Mouse (Mus musculus): ENCODE results near the gene Gm7029.
A peak's percentile ranks its signal among the peaks of the same experiment; 100 is the strongest.
"Not testable (repeated sequence)": the region's sequence is repeated elsewhere in the genome, so short reads cannot be mapped to it uniquely, and the experiment has no call there.

Gm7029 gene

DNA sequence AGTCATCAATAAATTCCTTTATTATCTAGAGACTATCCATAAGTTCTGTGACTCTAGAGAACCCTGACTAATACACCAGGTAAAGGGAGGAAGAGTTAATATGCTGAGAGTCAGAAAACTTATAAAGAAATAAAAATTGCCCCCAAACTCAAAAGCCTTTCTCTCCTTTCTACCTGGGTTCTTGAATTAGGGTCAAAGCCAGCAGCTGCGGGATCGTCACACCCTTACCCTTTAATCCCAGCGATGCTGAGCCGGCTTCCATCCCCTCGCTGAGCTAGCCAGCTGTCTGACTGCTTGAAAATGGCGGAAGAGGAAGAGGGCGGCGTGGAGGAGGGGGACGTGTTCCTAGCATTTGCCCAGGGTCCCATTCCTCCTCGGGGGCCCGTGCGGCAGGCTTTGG is at the start of gene Gm7029:
TSS of gene Gm7029 (plus strand) at position 301 of the 400 bp plus-strand sequence.
- DNase-seq, result not testable (repeated sequence)

DNA sequence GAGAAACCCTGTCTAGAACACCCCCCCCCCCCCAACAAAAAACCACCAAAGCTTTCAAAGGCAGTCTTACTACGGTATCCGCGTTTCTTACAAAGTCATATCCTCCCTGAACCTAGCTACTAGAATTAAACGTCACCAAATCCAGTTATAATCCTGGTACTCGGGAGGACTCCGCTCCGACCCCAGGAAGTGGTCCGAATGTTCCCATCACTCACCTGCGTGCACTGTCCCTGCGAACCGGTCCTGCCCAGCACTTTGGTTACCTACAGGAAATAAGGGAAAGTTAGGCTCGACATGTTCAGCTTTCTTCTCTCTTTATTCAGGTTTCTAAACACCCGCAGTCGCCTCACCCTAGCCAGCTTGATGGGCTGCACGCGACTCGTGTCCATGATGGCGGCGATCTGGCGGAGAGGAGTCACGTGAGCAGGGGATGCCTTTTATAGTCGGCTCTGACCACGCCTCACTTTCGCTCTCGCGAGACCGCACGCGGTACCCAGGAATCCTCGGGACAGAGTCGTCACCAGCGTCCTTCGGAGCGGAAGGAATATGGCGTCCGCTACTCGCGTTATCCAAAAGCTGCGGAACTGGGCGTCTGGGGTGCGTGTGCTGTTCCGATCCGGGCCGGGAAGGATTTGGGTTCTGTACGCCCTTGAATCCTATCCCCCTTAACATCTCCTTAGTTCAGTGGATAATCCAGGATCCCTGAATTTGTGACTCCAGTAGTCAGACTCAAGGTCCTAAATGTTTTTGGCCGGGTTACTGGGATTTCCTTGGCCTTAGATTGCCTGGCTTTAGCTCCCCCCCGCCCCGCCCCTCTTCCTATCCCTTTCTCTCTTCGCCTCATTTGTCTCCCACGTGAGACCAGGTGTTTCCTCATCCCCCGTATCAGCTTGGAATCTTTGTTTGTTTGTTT is 49.3 kb upstream of the Gm7029 start, which contains the start of the genes Rps28 and Ndufa7:
TSS of gene Rps28 (minus strand) at position 479 of the 913 bp plus-strand sequence.
TSS of gene Ndufa7 (plus strand) at position 489 of the 913 bp plus-strand sequence.
- DNase-seq, result peak; percentile 95

DNA sequence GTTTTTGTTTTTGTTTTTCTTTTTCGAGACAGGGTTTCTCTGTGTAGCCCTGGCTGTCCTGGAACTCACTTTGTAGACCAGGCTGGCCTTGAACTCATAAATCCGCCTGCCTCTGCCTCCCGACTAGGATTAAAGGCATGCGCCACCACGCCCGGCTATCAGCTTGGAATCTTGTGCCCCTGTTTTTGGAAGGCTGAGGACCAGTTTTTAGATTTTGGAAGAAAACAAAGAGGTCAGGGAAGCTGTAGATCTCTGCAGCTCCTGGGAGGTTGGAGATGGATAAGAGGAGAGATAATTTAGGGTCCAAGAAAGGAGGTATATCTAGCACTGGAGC is 48.7 kb upstream of the Gm7029 start:
- not testable (repeated sequence) for DNase-seq

DNA sequence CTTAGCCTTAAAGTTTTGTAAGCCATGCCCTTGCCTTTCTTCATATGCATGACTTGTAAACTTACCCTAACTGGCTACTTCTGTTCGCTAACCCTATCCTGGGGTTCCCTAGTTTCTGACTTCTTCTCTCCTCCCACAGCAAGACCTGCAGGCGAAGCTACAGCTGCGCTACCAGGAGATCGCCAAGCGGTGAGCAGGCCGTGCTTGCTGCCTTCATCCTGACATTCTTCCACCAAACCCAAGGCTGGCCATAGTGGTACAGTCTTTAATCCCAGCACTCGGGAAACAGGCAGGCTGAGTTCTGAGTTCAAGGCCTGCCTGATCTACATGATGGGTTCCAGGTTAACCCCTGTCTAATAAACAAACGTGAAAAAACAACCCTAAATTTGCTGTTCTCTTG is 48.2 kb upstream of the Gm7029 start:
- no peak for DNase-seq

DNA sequence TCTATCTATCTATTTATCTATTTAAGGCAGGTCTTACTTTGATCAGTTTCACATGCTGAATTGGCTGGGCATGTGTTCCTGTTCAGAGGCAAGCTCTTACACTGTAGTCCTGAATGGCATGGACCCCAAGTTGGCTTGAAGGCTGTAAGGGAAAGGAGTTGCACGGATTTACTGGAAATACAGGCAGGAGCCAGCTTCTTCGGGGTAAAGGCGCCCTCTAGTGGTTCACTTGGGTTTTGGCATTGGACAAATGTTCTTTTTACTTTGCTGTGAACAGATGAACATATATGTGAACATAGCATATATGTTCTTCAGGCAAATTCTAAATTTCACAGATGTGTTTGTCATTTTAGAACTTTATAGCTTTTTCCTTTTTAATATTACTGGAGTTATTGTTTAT is 46.8 kb upstream of the Gm7029 start:
- peak; percentile 57 for DNase-seq

DNA sequence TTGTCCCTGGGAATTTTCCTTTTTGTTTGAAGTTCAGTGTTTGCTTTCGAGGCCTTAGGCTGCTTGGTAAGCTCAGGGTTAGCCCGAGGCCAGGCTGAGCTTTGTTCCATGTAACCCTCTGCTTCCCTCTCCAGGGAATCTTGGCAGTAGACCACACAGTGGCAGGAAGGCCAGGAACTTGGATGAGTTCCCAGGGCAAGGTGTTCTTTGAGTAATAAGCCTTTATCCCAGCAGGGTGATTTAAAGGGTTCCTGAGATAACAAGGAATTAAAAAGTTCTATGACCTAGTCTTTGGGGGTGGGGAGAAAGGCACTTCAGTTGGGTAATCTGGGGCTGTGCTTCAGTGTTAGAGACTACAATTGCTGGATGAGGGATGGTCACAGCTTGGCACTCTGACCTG is 44.7 kb upstream of the Gm7029 start:
- DNase-seq, result peak; percentile 90

DNA sequence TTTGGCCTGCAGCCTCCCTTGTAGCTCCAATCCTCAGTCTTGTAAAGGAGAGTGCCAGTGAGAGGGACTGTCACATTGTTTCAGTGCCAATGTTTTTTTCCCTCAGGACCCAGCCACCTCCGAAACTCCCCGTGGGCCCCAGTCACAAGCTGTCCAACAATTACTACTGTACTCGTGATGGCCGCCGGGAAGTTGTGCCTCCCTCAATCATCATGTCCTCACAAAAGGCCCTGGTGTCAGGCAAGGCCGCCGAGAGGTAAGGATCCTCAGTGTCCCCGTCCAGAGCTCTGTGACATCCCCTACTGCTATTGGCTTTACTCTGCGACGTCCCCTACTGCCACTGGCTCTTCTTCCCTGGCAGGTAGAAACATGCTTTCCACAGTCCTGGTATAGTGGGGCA is 44.1 kb upstream of the Gm7029 start:
- no peak for DNase-seq

DNA sequence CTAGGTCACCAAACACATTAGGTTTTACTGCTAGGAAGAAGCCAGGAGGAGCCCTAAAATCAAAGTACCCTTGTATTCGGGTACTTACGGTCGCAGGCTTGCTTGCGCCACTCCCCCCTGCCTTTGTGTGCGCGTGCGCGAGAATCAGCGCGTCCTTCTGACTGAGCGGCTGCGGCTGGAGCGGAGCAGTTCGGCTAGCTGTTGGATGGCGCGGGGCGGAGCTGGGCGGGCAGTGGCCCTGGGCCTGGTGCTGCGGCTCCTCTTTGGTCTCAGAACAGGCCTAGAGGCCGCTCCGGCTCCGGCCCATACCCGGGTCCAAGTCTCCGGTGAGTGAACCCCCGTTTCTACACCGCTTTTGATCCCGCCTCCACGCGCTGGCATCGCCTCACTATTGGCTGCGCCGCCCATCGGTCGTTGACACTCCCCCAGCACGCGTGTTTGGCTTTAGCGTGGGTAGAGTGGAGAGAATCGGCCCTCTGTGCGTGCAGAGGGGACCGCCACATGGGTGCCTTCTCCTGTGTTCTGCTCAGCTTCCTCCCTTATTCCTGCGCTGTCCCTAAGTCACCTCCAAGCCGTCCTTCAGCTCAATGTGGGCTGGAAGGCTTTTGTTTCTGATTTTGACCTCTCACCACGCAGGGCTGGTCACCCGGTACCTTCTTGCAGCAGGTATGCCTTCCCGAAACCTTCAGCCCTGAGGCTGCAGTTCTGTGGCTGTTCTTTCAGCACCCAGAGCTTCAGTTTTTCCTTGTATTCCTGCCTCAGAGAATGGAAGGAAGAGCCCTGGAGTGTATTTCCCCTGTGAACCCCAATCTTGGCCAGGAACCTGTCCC is 30.5 kb upstream of the Gm7029 start, which contains the start of gene Cd320:
TSS of gene Cd320 (plus strand) at position 126 of the 830 bp plus-strand sequence.
- peak; percentile 93 for DNase-seq

DNA sequence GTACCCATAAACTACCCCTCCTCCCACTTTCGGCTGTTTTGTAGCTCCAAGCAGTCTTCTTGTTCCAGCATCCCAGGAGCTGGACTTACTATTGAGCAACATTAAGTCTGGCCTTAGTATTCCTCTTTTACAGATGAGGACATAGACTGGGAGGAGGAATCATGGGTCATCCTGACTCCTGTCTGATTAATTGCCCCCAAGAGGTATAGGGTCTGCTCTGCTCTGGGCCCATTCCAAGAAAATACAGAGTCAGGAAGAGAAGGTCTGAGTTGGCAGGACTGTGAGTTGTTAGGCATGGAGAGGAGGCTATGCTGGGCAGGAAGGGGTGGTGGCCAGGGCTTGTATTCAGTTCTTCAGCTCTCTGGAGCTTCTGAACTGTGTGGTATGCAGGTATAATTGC is 29.4 kb upstream of the Gm7029 start:
- no peak for DNase-seq

DNA sequence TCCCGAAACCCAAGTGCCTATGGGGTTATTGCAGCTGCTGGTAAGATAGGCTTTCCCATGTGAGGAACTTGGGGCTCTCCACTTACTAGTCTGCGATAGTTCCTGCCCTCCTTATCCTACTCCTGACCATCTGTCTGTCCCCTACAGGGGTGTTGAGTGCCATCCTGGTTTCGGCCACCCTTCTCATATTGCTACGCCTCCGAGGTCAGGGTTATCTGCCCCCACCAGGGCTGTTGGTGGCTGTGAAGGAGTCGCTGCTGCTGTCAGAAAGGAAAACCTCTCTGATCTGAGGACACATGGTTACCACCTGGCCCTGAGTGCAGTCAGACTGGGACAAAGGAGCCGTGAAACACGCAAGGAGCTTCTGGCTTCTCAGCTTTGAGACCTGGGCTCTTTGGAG is 25.5 kb upstream of the Gm7029 start:
- no peak for DNase-seq

DNA sequence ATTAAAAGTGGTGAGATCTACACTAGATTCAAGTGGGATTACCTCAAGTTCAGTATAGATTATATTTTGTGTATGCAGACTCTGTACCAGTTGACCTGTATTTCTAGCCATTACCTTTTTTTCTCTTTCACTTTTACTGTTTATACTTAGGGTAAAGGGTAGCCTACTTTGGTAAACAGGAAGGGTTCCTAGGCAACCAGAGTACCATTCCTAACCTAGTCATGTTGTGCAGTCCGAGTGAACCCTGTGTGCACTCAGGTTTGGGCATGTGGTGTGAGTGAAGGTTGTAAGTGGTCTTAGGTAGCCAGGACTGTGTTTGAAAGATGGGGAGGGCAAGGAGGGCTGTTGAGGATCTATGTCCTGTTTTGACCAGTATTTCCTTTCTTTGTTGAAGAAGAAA is 22.3 kb upstream of the Gm7029 start:
- DNase-seq, result no peak

DNA sequence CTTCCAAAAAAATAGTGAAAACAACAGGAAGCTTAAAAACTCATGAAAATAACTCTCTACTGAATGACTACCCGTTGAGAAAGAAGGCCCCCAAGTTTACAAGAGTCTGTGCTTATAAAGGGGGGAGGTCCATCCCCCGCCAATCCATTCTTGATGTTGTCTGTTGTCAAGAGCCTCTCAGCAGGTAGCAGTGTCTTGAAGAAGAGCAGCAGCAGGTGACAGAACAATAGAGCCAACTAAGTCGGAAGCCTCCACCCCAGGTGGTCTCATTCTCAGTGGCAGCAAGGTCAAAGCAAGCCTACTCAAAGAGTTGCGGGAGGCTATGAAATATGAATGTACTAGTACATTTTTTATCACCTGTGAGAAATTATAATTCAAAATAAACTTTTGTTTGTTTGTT is 15.8 kb upstream of the Gm7029 start:
- no peak for DNase-seq

DNA sequence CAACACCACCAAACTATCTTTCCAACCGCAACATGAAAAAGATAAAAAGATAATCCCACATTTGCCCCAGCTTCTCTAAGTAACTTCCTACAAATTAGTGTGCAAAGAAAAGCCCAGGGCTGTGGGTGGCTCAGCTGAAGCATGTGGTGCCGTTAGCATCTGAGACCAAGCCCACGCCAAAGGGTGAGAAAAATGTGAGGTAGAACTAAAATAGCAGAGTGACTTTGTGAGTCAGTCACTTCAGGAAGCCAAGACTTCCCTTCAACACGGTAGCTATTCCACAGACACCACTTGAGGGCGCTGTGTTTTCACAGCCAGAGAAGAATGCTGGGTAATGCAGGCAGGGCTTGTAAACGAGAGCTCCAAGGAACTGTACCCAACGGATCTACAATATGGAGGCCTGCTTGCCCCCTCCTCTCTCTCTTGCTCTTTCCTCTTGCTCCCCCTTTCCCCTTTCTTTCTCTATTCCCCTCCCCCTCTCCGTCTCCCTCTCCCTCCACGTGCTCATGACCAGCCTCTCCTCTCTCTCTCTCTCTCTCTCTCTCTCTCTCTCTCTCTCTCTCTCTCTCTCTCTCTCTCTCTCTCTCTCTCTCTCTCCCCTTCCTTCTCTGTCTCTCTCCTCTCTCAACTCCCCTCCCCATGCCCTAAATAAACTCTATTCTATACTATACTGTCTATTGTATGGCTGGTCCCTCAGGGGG is 8.2 kb upstream of the Gm7029 start:
- DNase-seq, result peak; percentile 34

DNA sequence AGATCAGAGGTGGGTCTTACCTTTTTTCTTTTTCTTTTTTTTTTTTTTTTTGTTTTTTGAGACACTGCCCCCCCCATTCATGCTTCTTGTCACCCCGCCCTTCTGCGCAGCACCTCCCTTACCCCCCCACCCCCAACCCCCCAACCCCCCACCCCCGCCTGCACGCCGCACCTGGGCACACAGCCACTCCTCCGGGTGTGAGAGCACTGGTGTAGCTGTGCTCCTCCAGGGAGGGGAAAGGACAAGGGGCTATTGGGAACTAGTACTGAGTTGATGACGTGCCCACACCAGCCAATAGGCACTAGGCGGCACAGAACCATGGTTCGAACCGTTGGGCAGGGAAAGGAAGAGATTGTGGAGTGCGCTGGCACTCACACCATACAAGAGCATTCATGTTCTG is 774 bp downstream of the Gm7029 start:
- DNase-seq, result no peak

DNA sequence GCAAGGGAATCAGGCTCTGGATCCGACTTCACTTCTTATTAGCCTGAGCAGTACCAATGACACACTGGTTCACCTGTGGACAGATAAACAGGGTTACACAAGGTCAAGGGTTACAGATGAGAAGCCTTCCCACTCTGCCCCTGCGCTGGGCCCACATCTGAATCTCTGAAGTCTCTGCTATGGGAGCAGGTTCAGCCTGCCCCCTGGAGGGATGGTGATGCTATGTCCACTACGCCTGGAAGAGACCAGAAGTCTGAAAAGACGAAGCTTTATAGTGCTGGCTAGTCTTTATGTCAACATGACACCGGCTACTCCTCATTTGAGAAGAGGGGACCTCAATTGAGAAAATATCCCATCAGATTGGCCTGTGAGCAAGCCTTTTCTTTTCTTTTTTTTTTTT is 2.2 kb downstream of the Gm7029 start:
- DNase-seq, result not testable (repeated sequence)

DNA sequence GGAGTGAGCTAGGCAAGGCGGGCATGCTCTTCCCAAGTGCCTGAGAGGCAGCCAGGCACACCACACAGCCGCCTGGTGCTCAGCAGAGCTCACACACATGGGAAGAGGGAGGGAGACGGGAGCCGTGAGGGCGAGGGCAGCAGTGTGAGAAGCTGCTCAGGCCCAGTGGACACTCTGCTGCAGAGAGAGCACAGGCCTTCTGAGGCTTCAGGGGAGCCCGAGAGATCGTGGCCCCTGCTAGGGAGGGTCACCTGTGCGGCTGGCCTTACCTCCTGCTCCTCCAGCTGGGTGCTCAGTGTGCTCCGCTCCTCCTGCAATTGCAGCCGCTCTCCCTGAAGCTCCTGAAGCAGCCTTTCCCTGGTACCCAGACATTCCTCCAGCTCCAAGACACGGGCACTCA is 10.7 kb downstream of the Gm7029 start:
- DNase-seq, result not testable (repeated sequence)

DNA sequence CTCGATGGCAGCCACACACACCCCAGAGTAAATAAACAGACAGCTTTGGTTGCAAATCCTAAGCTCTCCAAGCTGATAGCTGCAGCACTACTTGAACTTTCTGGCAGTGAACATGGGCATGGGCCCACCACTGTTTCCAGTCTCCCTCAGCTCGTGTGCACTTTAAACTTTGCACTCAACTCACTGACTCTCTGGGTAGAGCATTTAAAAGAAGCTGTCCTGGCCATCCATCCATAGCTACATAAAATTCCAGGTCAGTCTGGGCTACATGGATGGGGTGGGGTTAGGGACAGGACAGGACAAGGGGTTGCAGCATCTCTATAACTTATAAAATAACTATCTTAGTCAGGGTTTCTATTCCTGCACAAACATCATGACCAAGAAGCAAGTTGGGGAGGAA is 14.2 kb downstream of the Gm7029 start:
- DNase-seq, result peak; percentile 44

DNA sequence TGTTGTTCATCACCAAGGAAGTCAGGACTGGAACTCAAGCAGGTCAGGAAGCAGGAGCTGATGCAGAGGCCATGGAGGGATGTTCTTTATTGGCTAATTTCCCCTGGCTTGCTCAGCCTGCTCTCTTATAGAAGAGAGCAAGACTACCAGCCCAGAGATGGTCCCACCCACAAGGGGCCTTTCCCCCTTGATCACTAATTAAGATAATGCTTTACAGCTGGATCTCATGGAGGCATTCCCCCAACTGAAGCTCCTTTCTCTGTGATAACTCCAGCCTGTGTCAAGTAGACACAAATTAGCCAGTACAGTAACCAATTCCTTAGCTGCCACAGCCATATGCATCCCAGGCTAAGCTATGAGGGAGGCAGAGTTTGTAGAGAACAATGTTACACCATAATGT is 14.6 kb downstream of the Gm7029 start:
- DNase-seq, result not testable (repeated sequence)

DNA sequence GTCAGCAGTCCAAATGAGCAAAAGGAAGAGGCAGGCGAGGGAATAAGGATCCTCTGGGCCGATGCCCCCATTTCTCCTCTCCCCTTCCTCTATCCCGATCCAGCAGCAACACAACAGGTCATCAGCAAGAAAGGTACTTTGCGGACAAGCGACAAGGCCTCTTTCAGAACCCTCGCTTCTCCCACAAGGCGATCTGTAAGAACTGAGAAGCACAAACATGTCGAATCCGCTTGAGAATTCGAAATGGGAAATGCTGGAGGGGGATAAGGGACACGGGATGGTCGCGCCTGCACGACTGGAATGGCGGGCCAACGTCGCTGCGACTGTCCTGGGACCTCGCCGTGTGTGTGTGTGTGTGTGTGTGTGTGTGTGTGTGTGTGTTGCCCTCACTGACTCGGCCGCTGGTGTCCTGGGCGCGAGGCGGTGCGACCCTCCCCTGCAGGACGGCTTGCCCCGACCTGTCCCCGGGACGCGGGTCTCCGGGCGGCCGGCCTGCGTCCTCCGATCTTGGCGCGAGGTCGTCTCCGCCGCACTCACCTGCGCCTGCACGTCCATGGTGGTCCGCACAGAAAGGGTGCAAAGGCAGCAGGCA is 16.4 kb downstream of the Gm7029 start:
- not testable (repeated sequence) for DNase-seq

DNA sequence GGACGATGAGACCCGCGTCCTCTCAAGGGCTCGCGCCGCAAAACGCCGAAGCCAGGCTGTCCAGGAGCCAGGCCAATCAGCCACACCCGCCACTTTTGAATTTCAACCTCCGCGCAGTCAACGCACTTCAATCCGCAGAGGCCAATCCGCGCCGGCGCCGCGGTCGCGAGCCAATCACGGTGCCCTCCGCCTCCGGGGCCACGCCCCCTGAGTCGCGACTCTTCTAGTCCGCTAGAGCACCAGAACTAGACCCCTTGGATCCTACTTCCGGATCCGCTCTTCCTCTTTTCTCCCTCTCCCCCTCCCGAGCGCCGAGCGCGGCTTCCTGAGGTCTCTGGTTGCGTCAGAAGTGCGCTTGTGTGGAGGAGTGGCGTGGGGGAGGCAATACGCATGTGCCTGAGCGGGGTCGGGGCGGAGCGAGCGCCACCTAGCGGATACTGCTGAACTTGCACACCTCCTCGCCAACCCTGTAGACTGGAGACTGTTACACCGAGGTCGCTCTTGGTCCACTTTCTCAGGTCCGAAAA is 17.0 kb downstream of the Gm7029 start, which contains the start of gene Kifc1:
TSS of gene Kifc1 (minus strand) at position 129 of the 527 bp plus-strand sequence.
- DNase-seq, result peak; percentile 100

DNA sequence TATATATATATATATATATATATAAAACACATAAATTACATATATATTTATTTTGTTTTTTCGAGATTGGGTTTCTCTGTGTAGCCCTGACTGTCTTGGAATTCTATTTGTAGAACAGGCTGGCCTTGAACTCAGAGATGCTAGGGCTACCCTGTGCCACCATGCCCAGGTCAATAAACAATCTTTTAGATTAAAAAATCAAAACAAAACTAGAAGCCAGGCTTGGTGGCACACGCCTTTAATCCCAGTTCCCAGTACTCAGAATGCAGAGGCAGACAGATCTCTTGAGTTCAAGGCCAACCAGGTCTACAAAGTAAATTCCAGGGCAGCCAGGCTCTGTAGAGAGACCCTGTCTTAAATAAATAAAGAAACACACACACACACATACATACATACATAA is 17.7 kb downstream of the Gm7029 start:
- no peak for DNase-seq

DNA sequence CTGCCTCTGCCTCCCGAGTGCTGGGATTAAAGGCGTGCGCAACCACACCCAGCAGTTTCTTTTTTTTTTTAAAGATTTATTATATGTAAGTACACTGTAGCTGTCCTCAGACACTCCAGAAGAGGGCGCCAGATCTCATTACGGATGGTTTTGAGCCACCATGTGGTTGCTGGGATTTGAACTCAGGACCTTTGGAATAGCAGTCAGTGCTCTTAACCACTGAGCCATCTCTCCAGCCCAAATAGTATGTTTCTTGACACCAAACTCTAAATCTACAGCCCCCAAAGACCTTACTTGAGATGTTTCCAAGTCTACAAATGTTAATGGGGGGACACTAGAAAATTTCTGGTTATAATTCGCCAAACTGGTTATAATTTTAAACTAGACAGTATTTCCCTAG is 18.3 kb downstream of the Gm7029 start:
- not testable (repeated sequence) for DNase-seq
